Mouse (Mus musculus) erythroid progenitor cell, adult 5-6 weeks (primary cell): ENCODE measurements around the gene Tspyl1. TPM values are rescaled to one million over a fixed set of nuclear protein-coding genes. Genes with fewer than 3 reads are reported as not detected.
"Not testable (repeated sequence)": the region's sequence is repeated elsewhere in the genome, so short reads cannot be mapped to it uniquely, and the experiment has no call there.

ENCODE experiments used
- ATAC-seq: replicated peaks from 2 replicates; pipeline ENCODE4 v1.8.0; 2016; ENCODE audit warnings: moderate number of reproducible peaks, mild to moderate bottlenecking, moderate TSS enrichment, inconsistent platforms; ENCODE audit not compliant: poor library complexity, low FRiP score, severe bottlenecking
- total RNA-seq, 2 experiments: library from RNA; stranded (forward) in 1 of 2; stranded (reverse) in 1 of 2; fragments of 150-400 nt in 1 of 2; fragments of 186-747, 209-891 nt in 1 of 2; gene quantifications; 2 replicates each; pipeline versions ENCODE4 v1.2.3 to v1.2.4; 2015 to 2017; ENCODE audit warnings: low replicate concordance in 2 of 2

Gene Tspyl1
- 22.3 and 28.1 TPM in 2 replicates for total RNA-seq (2015; ENCODE audit: low replicate concordance)
- total RNA-seq (2017; ENCODE audit: low replicate concordance) = 25.0 and 30.9 TPM in 2 replicates

DNA sequence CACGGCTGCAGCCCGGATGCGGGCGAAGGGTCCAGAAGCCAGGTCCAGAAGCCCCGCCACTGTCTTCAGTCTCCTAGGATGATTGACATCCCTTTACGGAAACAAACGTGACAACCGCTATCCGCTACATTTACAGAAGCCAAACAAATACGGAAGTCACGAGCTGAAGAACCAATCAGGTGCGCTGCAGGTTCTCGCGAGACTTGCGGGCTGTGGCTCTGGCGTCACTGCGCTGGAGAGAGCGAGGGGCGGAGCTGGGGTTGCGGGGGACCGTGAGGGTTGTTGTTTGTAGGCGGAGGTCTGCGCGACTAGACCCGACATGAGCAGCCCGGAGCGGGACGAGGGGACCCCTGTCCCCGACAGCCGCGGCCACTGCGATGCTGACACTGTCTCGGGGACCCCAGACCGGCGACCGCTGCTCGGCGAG lies at the start of gene Tspyl1:
Gene Tspyl1 (plus strand): TSS at position 229 of the 427 bp plus-strand sequence.
- peak; percentile 93 for ATAC-seq

DNA sequence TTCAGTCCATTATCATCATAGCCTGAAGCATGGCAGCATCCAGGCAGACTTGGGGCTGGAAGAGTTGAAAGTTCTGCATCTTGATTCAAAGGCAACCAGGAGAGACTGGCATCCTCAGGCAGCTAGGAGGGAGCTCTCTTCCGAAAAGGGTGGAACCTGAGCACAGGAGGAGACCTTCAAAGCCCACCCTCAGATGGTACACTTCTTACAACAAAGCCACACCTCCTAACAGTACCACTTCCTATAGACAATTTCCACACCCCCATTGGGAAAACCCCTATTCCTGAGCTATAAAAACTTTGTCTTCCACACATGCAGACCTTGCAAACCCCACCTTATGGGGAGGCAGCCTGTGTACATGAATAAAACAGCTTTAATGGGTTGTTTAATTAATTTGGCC lies 48.6 kb upstream of the Tspyl1 start:
- no peak for ATAC-seq

DNA sequence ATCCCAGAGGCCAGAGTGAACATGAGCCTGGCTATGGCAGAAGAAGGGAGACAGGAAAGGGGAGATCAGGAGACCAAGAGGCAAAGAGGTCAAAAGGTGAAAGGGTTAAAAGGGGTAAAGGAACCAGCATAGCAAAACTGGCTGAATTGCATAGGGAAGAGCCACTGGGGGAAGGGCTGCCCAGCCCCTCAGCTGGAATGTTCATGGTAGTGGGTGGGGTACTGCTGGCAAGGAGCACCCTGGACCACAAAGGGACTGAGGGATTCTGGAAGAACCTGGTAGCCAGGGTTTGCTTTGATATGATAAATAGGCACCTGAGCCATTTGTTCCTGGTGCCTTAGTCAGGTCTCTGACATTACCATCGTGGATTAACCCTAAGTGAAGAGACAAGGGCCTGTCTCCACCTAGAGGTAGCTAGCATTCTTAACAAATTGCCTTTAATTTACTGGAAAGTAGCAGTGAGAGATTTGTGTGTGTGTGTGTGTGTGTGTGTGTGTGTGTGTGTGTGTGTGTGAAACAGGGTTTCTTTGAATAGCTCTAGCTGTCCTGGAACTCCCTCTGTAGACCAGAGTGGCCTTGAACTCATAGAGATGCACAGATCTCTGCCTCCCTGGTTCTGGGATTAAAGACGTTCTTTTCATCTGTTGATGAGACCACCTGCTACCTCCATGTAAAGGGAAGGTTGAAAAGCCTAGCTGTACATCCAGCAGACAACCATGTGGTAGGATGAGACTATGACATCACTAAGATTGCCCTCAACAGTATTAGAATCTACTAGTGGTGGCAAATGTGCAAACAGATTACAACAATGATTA lies 47.9 kb upstream of the Tspyl1 start:
- ATAC-seq = no peak

DNA sequence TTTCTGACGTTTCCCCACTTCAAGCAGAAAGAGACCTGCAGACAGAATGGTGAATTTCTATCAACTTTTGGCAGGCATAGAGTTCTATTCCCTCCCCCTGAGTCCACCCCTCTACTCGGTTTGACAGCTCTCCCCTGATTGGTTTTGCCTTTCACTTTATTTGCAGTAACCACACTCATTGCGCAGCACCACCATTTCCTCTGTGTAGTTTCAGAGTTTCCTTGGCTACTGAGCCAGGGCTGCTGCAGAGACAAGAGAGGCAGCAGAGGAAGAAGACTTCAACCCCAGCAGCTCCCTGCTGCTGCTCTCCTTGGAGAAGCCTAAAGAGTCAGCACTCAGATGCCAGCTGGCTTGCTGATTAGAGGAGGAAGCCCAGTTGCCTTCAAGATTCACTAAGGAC lies 46.6 kb upstream of the Tspyl1 start:
- no peak for ATAC-seq

DNA sequence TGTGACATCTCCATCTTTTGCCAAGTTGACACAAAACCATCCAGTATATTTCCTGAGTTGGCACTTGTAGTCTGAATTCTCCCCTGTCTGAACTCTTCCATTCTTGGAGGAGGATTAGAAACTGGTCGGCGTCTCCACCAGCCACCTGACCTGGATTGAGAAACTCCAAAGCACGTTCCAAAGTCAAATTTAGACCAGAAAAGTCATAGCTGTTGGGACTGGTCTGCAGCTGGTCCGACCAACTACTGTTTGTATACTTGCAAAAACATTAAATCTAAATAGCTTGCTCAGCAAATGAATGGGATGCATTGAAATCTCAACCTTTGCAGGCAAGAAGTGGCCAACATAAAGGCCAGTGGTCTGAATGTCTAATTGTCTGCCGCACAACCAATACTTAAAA lies 45.4 kb upstream of the Tspyl1 start:
- ATAC-seq = no peak

DNA sequence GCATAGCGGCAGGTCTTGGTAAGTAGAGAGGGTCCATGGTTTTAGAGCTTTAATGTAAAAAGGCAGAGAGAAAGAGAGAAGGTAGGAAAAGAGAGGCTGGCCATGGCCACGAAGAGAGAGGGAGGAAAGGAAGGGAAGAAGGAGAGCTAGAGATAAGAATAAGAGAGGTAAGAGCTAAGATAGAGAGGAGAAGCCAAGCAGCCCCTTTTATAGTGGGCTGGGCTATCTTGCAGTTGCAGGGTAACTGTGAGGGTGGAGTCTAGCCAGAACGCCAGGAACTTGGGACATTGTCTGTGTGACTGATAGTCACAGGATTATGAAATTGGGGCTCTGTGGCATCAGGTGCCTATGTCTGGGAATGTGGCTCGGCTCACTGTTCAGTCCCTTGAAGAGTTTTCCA lies 43.5 kb upstream of the Tspyl1 start:
- 0 out of 2 replicates have a peak, but pooled peaks have one; percentile 57 for ATAC-seq

DNA sequence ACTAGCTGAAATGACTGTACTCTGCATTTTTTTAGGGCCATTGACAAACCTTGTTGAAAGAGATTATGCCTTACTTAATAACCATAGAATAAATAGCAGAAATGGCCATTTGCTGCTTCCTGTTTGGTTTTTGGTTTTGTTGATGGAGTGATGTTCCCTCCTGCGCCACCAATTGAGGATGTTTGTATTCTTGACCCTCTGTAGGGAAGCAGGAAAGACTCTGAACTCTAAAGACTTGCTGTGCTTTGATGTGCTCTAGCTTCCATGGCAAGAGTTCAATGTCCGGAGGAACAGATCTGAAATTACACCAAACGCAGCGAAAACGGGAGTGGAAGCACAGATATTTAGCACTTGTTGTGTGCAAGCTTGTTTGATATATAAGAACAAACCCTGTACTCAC lies 37.2 kb upstream of the Tspyl1 start:
- ATAC-seq = no peak

DNA sequence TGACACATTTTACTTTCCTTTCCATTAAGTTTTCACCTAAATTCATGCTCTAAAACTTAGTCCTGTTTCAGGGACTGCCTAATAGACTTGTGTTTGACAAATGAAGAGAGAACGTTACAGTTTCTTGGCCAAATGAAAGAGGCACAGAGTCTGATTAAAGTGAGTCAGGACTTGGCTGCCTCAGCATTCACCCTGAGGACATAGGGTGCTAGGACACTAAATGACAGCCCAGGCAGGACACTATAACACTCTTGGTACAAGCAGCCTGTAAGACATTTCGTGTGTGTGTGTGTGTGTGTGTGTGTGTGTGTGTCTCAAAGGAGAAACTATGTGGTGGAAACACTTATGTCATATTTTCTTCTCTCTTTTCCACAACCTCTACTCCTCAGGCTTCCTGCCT lies 35.9 kb upstream of the Tspyl1 start:
- no peak for ATAC-seq

DNA sequence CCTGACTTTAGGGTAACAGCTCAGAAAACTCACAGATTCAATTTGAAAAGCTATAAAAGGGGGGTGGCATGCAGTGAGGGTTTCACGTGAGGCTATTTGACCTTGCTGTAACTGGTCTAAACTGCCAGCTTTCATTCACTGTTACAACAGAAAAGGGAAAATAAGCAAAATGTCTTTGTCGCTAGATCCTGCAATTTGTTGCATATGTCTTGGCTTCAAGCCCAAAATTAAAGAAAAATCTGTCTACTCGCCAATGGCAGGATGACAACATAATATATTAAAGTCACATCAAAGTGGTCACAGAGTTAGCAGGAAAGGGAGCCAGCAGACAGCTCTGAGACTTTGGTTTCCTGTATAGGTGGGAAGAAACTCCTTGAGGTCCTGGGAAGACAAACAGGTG lies 34.2 kb upstream of the Tspyl1 start:
- no peak for ATAC-seq

DNA sequence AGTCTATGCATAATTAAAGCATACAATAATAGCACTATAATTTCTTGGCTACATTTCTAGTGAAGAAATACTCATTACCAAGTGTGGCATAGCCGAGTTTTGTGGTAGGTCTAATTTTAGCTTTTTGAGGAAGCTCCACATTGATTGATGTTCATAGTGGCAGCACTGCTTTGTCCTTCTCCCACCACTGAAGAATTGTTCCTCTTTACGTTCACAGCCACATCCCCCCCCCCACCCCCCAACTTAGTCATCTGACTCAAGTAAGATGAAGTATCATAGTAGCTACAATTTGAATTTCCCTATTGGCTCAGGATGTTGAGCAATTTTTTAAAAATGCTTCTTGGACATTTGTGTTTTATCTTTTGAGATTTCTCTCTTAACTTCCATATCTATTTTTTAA lies 32.4 kb upstream of the Tspyl1 start:
- no peak for ATAC-seq

DNA sequence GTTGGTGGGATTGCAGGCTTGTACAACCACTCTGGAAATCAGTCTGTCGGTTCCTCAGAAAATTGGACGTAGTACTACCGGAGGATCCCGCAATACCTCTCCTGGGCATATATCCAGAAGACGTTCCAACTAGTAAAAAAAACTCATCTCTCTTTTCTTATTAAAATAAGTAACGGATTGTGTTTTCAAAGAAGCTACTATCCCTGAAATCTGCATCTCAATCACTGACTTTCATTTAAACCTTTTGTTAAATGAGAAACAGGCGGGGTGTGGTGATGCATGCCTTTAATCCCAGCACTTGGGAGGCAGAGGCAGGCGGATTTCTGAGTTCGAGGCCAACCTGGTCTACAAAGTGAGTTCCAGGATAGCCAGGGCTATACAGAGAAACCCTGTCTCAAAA lies 29.2 kb upstream of the Tspyl1 start:
- ATAC-seq = not testable (repeated sequence)

DNA sequence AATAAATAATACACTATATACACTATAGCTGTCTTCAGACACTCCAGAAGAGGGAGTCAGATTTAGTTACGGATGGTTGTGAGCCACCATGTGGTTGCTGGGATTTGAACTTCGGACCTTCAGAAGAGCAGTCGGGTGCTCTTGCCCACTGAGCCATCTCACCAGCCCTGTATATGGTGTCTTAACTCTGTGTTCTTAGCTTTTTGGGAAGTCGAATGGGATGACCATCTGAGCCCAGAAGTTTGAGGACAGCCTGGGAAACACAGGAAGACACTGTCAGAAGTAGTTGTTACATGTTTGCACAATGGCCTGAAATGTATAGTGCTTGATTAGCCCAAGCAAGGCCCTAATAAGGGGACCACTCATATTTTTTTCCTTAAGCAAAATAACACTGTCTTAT lies 16.9 kb upstream of the Tspyl1 start:
- no peak for ATAC-seq

DNA sequence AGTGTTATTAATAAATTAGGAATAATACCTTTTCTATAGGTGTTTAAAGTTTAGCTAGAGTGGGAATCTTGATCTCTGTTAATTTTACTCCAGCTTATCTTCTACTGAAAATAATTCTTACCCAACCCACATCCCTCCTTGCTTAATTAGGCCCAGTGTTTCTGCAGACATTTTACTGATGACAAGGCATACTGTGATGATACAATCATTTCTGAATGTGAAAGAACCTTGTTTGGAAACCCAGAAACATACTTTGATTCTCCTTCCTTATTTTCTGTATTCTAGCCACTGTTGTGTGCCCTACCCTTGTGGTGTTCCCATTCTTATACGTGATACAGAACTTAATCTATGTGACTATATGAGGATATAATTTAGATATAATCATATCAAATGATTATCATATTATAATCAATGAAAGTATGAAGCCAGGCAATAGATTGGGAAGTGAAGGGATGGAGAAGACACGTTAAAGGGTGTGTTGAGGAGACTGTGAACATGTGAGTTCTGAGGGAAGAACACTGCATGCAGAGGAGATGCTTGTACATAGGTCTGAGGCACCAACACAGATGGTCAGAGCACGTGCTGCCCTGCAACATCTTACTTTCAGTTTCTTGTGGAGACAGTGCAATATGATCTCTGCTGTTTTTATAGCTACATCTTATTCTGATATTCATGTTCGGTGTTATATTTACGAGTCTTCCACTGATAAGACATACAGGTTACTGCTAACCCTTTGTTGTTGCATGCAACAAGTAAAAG lies 14.5 kb upstream of the Tspyl1 start:
- ATAC-seq = no peak

DNA sequence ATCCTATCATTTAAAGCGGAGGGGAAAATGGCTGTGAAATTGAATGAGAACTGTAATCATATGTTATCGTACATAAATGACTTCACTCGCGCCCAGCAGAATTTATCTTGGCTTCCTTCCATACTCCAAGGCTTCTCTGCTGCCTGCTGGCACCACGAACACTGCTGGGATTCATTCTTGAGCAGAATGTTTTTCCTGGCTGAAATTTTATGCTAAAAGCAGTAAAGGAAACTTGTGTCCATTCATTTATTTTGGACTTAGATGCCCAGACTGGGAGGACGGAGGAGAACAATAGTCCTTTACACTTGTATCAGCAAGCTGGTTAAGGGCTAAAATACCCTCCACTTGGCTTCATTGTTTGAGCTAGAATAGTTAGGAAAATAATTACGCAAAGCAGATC lies 10.3 kb upstream of the Tspyl1 start:
- no peak for ATAC-seq

DNA sequence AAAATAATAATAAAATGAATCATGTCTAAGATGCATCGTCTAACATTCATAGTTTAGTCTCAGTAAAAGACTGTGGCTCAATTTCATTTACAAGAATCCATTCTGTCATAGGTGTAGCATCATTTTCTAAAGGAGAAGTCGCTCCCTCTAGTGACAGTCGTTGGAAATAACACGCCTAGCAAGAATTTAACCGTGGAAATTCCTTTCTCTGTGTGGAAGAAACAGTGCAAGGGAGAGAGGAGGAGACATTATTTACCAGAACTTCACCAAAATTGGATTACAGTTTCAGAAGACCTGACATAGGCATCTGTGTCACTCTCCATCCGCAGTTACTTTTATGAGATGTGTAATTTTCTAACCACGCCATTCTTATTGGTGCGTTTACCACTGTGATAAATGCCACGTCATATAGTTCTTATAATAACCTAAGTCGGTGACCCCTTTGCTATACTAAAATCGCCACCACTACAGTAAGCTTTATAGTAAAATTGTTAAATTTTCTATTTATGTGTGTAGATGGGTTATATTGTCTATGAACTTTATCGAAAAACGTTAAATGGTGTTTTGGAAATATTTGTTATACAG lies 1.3 kb upstream of the Tspyl1 start:
- ATAC-seq = peak; percentile 56

DNA sequence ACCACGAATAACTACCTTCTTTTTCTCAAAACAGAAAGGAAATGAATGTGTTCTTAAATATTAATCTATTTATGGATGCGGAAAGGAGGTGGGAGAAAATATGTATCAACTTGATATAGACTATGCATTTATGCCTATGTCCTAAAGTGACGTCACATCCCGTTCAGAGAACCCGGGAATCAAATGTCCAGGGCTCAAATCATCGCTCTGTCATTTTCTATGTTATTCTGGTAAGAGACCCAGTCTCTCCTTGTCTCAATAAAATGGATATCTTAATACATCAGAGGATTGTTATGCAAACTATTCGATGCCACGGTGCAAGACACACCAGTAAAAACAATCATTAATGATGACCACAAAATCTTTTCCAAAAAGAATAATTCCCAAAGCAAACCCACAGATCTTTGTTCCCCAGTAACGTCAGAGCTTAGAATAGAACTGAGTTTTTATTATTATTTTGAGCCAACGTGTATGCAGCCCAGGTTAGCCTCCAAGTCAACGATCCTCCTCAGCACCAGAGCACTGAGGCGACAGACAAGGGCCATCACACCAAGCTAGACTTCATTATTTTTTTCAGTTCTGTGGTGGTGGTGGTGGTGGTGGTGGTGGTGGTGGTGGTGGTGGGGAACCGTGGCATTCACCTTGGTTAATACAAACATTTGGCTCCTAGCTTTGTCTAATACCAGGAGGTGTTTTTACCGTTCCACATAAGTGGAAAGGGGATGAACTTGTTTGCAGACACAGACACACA lies 604 bp upstream of the Tspyl1 start:
- ATAC-seq = 0 out of 2 replicates have a peak, but pooled peaks have one; percentile 0

DNA sequence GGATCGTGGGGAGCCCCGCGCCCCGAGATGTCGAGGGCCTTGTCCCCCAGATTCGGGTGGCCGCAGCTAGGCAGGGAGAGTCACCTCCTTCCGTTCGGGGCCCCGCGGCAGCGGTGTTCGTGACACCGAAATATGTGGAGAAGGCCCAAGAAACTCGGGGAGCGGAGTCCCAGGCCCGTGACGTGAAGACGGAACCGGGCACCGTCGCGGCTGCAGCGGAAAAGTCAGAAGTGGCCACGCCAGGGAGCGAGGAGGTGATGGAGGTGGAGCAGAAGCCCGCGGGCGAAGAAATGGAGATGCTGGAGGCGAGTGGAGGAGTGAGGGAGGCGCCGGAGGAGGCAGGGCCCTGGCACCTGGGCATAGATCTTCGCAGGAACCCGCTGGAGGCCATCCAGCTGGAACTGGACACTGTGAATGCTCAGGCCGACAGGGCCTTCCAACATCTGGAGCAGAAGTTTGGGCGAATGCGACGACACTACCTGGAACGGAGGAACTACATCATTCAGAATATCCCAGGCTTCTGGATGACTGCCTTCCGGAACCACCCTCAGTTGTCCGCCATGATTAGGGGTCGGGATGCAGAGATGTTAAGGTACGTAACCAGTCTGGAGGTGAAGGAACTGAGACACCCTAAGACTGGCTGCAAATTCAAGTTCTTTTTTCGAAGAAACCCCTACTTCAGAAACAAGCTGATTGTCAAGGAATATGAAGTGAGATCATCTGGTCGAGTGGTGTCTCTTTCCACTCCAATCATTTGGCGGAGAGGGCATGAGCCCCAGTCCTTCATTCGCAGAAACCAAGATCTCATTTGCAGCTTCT lies 639 bp downstream of the Tspyl1 start:
- peak; percentile 53 for ATAC-seq

DNA sequence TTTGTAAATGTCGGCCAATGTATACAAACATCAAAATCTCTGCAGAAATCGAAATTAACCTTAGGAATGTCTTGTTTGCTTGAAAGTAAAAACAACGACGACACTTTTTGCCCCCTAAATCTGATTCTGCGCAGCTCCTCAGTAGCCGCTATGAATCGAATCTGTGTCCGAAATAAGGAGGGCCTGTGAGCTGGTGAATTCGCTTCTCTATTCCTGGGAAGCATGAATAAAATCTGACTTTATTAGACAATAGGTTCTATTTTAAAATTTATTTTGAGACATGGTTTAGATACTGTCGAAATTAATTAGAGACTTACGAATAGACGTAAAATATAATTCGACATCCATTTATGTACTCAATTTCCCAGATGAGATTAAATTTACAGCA lies 14.9 kb downstream of the Tspyl1 start:
- no peak for ATAC-seq

DNA sequence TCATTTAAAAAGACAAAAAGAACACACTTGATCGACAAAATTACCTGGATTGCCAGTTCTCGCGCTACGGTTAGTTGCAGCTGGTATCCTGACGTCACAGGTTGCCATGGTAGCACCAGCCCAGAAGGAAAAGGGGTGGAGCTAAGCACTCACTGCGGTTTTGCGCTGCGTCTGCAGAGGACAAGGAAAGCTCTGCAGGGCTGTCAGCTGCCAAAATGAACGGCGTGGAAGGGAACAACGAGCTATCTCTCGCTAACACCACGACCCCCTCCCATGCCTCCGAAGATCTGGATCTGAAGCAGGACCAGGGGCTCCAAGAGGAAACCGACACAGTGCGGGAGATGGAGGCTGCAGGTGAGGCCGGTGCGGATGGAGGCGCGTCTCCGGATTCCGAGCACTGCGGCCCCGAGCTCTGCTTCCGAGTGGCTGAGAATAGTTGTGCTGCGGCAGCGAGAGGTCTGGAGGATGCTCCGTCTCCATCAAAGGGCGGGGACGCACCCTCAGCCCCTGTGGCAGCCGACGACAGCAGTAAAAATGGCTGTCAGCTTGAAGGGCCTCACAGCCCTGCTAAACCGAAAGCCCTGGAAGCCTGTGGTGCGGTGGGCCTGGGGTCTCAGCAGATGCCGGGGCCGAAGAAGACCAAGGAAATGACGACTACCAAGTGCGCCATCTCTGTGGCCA lies 15.4 kb downstream of the Tspyl1 start, which contains the start of gene Tspyl4:
Gene Tspyl4 (plus strand): TSS at position 144 of the 681 bp plus-strand sequence.
- peak; percentile 98 for ATAC-seq
